Mouse (Mus musculus) left cerebral cortex, adult 18-20 months (tissue): ENCODE data around the gene Fam213b. TPM values are rescaled to one million over a fixed set of nuclear protein-coding genes. Genes with fewer than 3 reads are reported as not detected.

Experiments used
- DNase-seq, 2 experiments: peaks; one replicate each; pipeline ENCODE4 v3.0.0; 2021 to 2022; ENCODE audit warnings: low spot score in 2 of 2, mixed read lengths in 1 of 2
- total RNA-seq, 2 experiments: library from RNA; stranded (reverse); gene quantifications; 2 replicates each; pipeline ENCODE4 v1.2.3; 2021

The Fam213b gene
- total RNA-seq, 2 experiments from 2014 or later: 67.7 to 70.2 TPM

DNA sequence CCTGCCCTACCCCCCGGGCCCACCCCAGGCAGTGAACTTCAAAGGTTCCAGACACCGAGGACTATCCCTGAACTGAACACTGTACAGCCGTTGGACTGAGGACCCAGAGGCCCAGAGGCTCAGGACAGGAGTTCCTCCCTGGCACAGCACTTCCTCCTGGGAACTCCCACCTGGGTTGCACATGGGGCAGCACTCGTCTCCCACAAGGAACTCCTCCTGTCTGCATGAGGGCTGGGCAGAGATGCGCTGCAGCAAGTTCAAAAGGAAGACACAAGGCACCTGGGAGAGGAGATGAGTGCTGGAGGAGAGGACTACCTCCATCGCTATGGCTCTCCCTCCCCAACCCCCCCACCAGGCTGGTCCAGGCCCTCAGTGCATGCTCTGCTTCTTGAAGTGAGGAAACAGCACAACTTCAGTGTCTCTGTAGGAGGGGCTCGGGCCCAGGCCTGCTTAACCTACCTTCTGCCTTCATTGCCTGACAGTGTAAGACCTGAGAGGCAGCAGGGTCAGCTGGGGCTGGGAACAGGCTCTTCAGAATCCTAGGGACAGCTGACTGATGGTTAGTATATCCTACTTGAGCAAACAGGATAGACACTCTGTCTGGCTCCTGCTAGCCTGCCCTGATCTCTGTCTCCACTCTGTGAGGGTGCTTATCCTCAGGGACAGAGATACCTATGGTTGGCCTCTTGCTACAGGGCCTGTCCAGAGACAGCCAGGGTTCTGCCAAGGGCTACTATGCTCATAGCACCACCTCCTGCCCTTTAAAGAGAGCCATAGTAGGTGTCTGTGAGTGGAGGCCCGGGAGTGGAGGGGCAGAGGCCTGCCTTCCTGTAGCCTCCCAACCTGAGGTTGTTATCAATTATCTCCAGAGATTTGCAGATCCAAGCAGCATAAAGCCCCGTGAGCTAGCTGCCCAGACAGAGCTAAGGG is 28.3 kb upstream of the Fam213b start:
- DNase-seq: no peak

DNA sequence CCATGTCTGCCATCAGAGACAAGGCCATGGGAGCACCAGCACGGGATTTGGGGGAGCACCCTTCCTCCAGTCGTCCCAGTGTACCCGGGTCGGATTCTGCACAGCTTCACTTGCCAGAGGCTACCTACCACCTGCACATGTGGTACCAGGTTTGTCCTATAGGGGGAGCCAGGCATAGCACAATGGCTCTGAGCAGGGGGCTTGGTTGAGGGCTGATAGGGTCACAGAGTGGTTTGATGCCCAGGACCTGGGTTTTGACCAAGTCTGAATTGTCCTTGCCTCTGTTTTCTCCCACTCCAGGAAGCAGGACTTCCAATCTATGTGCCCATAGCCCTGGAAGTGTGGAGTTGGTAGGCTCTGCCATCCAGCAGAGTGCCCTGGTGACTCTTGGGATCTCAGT is 26.5 kb upstream of the Fam213b start:
- DNase-seq: no peak

DNA sequence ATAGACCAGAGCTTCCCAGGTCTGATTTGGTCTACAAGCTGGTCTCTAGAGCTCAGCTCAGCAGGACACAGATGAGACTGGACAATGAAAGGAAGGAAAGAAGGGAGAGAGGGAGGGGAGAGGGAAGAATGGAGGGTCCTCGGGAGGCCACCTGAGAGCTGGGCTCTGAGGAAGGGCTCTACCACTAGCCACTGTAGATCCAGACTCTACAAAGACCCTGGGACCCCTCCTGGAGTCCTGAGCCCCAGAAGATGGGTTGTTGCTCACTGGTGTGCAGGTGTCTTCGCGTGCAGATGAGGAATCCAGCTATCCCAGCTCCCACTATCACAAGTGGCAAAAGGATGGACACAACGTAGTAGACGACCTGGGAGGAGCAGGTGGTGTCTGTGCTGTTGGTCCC is 24.0 kb upstream of the Fam213b start:
- no peak for DNase-seq

DNA sequence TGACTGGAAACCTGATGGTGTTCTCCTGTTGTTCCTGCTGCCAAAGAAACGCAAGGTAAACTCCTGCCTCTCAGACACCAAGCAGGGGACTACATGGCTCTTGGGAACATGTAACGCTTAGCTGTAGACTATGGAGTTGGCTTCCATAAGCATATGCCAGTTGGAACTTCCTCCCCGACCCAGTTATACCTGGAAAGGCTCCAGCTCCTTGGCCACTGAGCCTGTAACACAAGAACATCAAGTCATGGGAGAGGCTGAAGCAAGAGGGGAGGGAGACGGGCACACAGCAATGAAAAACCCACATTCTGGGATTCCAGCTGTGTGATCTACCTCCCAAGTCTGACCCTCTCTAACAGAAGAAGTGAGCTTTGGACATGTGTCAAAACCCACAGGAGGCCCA is 23.4 kb upstream of the Fam213b start:
- DNase-seq: no peak

DNA sequence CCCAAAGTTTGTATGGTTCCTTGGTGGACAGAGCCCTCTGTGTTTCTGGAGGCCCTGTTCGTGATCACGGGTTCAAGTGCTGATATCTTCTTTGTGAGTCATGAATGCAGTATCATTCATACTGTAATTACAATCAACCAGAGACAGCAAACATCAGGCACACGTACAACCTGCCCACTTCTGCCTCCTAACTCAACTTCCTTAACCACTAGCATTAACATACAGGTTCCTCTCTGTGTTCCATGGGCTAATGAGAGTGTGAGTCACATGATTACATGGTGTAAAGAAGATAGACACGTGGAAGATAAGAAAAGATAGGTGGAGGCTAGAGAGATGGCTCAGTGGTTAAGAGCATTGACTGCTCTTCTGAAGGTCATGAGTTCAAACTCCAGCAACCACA is 17.7 kb upstream of the Fam213b start:
- DNase-seq: no peak

DNA sequence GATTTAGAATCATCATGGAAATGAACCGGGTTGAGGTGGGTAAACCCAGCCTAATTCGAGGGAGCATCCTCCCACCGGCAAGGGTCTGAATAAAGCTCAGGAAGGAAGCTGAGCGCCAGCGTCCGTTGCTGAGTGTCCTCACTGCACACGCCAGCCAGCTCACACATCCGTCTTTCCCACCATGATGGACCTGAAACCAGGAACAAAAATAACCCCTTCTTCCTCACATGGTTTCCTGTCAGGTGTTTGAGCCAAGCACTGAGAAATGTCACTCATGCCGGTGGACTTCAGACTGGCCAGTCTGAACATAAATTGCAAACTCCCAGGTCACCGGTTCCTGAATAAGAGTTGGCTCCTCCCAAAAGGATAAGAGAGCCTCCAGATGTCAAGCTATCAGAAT is 16.4 kb upstream of the Fam213b start:
- no peak for DNase-seq

DNA sequence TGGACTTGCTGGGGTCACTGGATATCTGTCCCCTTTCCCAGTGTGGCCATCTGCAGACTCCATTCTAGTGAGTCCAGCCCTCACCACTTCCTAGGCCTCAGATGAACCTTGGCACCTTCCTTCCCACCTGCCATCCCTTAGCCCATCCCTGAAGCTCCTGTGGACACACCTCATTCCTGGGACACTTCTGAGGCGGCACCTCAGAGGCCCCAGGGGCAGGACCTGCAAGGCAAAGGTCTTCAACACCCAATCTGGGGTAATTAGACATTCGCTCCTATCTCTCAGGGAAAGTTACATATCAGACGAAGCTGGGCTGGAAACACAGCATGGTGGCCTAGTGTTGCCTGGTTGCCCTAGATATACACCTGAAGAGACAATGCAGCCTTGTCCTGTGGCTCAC is 15.8 kb upstream of the Fam213b start:
- DNase-seq: no peak

DNA sequence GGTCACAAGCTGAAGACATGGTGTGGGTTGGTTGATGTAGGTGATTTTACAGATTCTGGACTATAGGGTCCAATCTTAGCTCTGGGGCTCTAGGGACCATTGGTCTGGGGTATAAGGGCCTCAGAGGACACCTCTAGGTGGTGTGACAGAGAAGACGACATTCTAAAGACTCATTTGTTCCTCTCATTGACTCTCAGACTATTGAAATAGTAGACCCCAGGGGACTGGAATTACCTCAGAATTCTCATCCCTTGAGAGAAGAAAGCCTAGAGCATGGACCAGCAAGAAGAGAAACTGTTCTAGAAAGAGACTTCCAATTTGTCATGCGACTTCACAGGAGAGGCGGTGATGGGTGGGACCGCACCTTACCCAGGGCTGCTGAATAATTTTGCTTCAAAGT is 15.3 kb upstream of the Fam213b start:
- no peak for DNase-seq

DNA sequence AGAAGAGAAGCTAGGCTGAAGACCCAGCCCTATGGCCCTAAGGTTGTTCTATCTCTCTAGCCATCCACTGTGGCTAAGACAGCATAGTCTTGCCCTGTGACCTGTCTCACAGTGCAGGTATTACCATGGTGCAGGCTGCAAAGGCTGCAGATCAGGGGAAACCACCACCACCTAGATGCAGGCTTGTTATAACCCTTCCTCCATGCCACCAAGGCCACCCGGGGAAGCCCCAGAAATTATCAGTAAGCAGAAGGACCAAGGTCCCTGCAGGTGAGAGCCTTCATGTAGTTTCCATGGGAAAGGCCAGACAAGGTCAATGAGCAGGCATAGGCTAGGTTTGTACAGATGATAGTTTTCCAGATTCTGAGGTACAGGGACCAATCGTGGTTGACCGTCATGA is 14.9 kb upstream of the Fam213b start:
- DNase-seq: no peak

DNA sequence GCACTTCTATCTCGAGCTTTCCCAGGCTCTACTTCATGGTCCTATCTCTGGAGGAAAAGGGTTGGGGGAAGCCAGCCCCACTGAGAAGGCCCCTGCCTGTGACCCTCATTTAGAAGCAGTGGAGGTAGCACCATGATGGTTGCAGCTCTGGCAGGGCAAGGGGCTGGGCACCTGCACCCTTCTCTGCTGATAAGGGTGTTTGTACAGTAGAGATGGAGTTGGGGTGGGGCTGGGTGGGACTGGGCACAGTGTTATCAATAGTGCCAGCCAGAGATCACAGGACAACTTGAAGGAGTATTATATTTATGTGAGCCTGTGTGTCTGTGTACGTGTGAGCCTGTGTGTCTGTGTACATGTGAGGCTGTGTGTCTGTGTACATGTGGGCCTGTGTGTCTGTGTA is 12.7 kb upstream of the Fam213b start:
- DNase-seq: no peak

DNA sequence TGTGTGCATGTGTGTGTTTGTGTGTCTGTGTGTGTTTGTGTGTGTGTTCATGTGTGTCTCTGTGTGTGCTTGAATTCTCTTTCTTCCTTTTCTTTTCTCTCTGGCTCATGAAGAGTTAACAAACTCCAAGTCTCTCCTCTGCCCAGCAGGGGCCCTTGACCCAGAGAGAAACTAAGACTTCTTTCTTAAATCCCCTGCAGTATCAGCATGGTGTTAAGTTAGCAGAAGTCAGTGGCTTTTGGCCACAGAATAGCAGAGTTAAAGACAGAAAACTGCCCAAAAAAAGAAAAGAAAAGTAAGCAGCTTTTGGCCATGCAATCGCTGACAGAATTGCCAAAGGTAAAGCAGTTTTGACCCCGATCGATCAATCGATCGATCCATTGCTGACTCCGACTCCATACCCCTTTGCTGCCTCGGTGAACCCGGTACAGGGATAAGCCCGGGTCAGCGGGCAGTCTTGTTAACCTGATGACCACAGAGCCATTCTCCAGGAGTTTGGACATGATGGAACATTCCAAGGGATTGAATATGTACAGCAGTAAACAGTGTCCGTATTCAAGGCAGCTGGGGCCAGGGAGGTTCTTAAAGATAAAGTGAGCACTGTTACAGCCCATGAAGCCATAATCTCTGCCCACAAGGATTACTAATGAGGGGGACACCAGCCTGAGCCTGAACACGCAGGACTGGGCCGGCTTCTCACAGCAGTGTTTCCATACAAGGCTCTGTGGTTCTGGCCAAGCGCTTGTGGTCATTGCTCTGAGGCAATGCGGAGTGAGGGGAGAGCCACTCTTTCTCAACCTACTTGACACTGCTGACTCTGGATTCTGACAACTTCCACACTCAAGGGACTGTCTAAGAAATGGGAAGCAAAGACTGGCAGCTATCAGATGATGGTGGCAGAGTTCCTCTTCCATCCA is 11.9 kb upstream of the Fam213b start:
- DNase-seq: no peak

DNA sequence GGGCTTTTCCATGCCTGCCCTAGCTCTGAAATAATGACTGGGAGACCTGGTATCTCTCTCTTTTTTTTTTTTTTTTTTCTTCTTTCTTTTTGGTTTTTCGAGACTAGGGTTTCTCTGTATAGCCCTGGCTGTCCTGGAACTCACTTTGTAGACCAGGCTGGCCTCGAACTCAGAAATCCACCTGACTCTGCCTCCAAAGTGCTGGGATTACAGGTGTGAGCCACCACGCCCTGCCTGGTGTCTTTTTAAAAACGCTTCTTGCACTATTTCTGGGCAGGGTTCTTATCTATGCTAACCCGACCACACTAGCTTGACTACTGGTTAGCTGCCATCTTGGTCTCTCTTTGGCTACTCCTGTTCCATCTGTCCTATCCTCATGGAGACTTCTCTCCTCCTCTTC is 9.6 kb upstream of the Fam213b start:
- no peak for DNase-seq

DNA sequence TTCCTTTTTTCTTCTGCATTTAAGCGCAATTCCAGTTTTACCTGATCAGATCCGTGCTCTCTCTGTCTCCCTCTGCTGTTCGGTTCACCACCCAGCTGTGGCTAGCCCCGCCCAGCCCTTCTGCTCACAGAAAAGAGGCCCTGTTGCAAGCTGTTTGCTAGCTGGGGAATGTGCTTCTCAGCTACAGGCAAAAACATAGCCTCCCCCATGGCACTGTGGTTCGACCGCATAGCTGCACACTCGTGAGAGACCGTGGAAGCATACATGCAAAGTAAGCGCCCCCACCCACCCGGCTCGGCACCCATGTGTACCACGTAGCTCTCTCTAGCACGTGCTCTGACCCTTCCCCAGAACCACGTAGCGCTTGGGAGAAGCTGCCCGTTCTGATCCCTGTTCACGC is 8.9 kb upstream of the Fam213b start:
- peak; percentile 65 to 78 for DNase-seq

DNA sequence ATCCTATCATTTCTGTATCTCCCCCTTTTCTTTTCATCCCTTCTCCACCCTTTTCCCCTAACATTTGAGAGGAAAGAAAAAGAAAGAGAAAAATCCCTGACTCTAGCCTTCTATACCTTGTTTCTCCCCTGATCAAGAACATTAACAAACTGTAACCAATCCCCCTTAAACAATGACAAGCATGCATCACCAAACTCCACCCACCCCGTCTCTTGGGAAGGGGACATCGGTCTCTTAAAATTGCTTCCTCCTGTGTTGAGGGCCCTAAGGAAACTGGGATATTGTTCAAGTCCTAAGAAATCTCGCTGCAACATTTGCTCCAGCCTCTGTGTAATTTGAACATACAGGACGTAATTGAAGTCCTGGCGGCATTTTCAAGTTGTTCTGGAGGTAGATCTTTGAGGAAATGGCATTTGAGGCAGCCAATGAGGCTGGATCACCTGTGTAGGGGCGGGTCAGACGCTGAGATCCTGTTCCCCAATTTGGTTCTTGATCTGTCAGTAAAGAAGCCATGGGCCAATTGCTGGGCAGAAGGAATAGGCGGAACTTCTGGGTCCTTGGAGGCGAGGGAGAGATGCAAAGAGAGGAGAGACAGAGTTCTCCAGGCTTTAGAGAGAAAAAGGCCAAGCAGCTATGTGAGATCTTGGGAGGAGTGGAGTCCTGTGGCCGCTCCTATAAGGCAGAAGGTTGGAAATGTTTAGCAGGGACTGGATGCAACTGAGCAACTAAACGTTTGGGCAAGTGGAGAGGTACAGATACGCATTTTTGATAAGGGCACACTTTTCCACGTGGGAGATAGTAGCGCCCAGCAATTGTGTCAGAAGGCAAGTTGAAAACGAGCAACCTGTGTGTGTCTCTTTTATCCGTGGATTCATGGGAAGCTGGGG is 5.5 kb upstream of the Fam213b start:
- peak; percentile 74 to 86 for DNase-seq

DNA sequence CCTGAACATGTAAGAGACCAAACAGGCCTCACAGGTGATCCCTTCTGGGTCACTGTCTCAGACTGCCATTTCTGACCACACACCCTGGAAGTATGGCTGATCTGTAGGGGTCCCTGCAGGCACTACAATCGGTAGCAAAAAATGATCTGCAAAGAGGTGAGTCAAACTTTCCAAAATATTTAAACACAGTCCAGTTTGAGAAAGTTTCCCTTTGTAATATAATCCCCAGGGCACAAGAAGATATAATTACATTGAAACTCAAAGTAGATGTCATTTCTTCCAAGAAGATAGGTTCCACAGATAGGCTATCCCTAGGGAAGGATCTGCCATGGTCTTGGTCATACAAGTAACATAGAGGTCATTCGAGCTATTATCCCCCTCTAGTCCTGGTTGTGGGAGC is 3.4 kb upstream of the Fam213b start:
- DNase-seq: no peak

DNA sequence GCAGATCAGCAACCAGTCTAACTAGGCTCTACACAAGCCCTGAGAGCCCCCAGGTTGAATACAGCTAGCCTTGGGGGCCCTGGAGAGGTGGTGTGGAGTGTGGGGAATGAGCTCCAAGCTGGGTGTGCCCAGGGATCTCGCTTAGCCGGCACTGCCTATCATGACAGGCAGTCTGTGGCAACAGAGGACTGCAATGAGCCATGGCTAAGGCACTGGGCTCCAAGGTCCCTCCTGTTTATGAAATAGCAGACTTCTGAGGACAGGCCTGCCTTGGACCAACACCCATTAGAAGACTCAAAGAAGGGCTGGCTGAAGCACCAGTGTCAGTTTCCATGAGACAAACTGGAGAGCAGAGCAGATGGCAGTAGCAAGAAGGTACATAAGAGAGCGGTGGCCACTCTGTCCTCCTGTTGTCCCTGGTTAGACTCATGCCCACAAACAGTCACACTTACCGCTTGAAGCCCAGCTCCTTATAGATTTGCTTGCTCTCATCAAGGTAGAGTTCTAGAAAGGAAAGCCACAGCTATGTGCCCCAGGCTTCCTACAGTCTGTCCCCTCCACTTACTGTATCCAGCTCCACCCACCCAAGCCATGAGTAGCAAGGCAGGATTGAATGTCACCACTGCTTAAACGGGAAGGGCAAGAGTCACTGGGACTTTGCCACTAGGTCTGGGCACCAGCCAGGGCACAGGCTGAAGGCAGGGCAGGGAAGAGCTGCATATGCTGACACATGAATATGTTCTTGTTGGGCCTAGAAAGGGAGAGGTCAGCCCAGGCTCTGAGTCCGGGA is 1.1 kb downstream of the Fam213b start:
- no peak for DNase-seq

DNA sequence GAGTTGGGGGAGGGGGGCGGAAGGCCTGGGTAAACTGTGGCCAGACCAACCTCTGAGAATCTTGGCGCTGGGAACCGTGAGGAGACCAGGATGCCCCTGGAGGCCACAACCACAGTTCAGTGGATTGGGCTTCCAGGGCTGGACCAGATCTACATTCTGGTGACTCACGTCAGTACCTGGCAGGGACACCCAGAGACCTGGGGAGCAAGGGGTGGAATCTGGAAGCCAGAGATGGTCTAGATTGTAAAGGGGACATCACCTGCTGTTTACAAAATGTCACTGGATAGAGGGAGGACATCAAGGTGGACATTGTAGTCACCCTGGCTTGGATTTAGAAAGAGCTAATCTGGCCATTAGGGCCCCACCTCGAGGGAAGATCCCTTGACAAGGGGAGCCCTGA is 3.4 kb downstream of the Fam213b start:
- DNase-seq: no peak

DNA sequence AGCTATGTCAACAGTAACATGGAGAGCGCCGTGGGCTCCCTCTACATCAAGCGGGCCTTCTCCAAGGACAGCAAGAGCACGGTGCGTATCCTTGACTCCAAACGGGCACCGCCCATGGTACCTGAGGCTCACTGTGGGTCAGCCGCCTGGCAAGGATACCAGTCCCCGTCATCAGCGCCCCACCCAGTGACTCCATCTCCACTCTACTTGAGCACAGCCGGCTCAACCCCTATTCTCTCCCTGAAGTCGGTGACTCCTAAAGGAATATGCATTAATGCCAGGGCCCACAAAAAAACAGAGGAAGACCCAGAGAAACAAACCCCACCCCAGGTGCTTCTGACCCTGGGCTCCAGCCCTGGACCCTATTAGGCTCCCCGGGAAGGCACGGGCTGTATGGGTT is 8.0 kb downstream of the Fam213b start:
- DNase-seq: no peak

DNA sequence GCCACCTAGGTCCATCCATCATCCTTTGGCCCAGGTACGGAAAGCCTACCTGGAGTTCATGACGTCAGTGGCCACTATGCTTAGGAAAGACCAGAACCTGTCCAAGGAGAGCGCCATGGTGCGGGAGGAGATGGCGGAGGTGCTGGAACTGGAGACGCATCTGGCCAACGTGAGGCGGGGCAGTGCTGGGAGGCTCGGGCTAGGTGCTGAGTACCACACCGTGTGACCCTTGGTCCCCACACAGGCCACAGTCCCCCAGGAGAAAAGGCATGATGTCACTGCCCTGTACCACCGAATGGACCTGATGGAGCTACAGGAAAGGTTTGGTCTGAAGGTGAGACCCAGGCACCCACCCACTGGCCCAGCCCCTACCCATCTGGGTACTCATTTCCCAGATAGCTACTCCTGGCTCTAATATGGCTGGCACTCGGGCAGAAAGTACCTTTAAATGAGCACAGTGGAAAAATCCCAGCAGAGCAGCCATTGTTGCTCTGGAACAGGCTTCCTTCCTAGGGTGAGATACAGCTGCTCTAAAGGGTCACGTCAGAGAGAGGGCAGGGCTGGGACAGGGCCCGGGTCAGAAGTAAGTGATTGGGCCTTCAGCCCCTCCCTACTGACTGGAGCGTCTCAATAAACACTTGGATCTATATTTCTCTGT is 11.2 kb downstream of the Fam213b start:
- no peak for DNase-seq
